Mouse (Mus musculus) hematopoietic stem cell, adult 5-6 weeks (primary cell): ENCODE data around the gene Lmnb2. TPM values are rescaled to one million over a fixed set of nuclear protein-coding genes. Genes with fewer than 3 reads are reported as not detected.

Experiments
- ATAC-seq, 2 experiments: fragments of 125-278 bp in 1 of 2; replicated peaks in 1 of 2; 2 replicates each; pipeline ENCODE4 v1.8.0; 2016 to 2017; ENCODE audit warnings: inconsistent platforms in 2 of 2, mild to moderate bottlenecking in 2 of 2, moderate number of reproducible peaks in 2 of 2, low read depth in 1 of 2, moderate TSS enrichment in 1 of 2; ENCODE audit not compliant: low FRiP score in 2 of 2, poor library complexity in 2 of 2, severe bottlenecking in 2 of 2, insufficient read depth in 1 of 2, low TSS enrichment in 1 of 2
- total RNA-seq: library from RNA; stranded (forward); fragments of 172-1452, 232-1000 nt; gene quantifications from 2 replicates; pipeline ENCODE4 v1.2.3, GENCODE M21; 2017

Gene Lmnb2
- total RNA-seq, 1 experiment from 2014 or later, result 34.0 TPM

DNA sequence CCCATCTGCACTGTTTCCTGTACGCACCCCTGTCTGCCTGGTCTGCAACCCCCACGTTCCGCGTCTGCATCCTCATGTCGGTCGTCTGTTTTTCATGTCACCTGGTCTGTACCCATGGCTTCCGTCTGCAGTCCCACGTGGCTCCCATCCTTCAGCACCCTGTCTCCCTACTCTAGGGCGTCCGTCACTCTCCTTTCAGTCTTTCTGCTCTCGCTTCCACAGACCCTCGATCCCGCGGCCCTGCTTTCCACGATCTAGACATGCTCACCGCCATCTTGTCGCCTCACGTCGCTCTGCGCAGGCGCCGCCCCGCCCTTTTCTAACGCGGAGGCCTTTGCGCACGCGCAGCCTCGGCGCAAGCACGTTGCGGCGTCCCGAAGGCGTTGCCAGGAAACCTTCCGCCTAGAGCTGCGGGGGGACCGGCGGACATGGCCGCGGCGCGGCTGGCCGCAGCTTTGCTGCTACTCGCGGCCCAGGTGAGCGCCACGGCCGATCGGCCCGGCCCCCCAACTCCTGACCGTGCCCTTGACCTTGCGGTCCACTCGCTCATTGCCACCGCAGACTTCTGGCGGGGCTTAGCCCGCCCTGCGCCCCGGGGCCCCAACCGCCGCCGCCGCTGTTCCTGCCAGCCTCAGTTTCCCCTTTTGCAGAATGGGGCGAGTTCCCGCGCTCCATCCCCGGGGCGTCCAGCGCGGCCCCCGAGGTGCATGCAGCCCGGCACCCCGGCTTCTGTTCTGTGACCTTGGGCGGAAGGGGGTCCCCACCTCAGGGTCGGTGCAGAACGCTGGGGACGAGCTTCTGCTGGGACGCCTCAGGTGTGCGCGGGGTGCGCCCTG is 62.9 kb downstream of the Lmnb2 start, which contains the start of the genes Lsm7 and Sppl2b:
TSS of gene Lsm7 (minus strand) at position 297 of the 836 bp plus-strand sequence.
TSS of gene Sppl2b (plus strand) at position 363 of the 836 bp plus-strand sequence.
- ATAC-seq, result peak; percentile 65 to 66

Other genes starting within 250 kb of the Lmnb2 start
- gene Mknk2, start 240.1 kb downstream of the Lmnb2 start, total RNA-seq, result 52.4 and 75.9 TPM in 2 replicates
- 81.1 and 92.3 TPM in 2 replicates for gene Mob3a, start 216.3 kb downstream of the Lmnb2 start, total RNA-seq
- gene Izumo4, start 216.1 kb downstream of the Lmnb2 start, total RNA-seq, result 9.5 and 10.4 TPM in 2 replicates
- gene Ap3d1, start 176.0 kb downstream of the Lmnb2 start, total RNA-seq, result 37.7 and 45.2 TPM in 2 replicates
- gene Dot1l, start 163.0 kb downstream of the Lmnb2 start, total RNA-seq, result 12.0 and 13.0 TPM in 2 replicates
- 12.9 and 24.7 TPM in 2 replicates for gene Sf3a2, start 120.0 kb downstream of the Lmnb2 start, total RNA-seq
- 35.8 and 45.6 TPM in 2 replicates for gene Plekhj1, start 119.6 kb downstream of the Lmnb2 start, total RNA-seq
- 0.15 TPM in 1 of 2 replicates, not detected in the other for gene Amh, start 113.0 kb downstream of the Lmnb2 start, total RNA-seq
- 0.50 and 0.94 TPM in 2 replicates for gene Jsrp1, start 104.7 kb downstream of the Lmnb2 start, total RNA-seq
- 154 and 289 TPM in 2 replicates for gene Oaz1, start 91.6 kb downstream of the Lmnb2 start, total RNA-seq
- gene Lingo3, start 74.2 kb downstream of the Lmnb2 start, total RNA-seq, result 0.30 TPM in 1 of 2 replicates, not detected in the other
- 202 and 278 TPM in 2 replicates for gene Lsm7, start 63.0 kb downstream of the Lmnb2 start, total RNA-seq
- 14.1 and 30.1 TPM in 2 replicates for gene Sppl2b, start 63.0 kb downstream of the Lmnb2 start, total RNA-seq
- gene Tmprss9, start 46.4 kb downstream of the Lmnb2 start, total RNA-seq, result not detected in 2 replicates
- gene Timm13, start 17.3 kb downstream of the Lmnb2 start, total RNA-seq, result 22.3 and 48.7 TPM in 2 replicates
- gene Gadd45b, start 11.8 kb upstream of the Lmnb2 start, total RNA-seq, result 24.2 and 25.4 TPM in 2 replicates
- 0.50 and 0.75 TPM in 2 replicates for gene Gng7, start 96.7 kb upstream of the Lmnb2 start, total RNA-seq
- not detected in 2 replicates for gene Diras1, start 107.4 kb upstream of the Lmnb2 start, total RNA-seq
- gene Slc39a3, start 119.2 kb upstream of the Lmnb2 start, total RNA-seq, result 6.9 and 7.2 TPM in 2 replicates
- gene Sgta, start 141.9 kb upstream of the Lmnb2 start, total RNA-seq, result 34.3 and 39.1 TPM in 2 replicates
- gene Thop1, start 151.8 kb upstream of the Lmnb2 start, total RNA-seq, result 22.6 and 24.8 TPM in 2 replicates
- gene Creb3l3, start 180.6 kb upstream of the Lmnb2 start, total RNA-seq, result 1.4 TPM in 1 of 2 replicates, not detected in the other
- 29.8 and 55.8 TPM in 2 replicates for gene Map2k2, start 187.7 kb upstream of the Lmnb2 start, total RNA-seq
- 7.4 and 13.0 TPM in 2 replicates for gene Zbtb7a, start 217.0 kb upstream of the Lmnb2 start, total RNA-seq
- gene Pias4, start 249.7 kb upstream of the Lmnb2 start, total RNA-seq, result 7.3 and 8.7 TPM in 2 replicates